In genomic region chr8:70353194-70353817, GRCm38 (mm10) we compare ENCODE assay signal across 8 mouse cellular contexts. TPM values are rescaled to one million over a fixed set of nuclear protein-coding genes. Genes with fewer than 3 reads are reported as not detected.
DNase-seq lines count a peak whose midpoint lies in the region; ATAC-seq and TF ChIP-seq lines count a peak whose summit lies in the region.

Gene Upf1 (minus strand): TSS chr8:70353278.

- no peak for TF ChIP-seq CTCF in kidney, adult 2 months (conservative IDR thresholded peaks at IDR 0.05; ENCODE audit: insufficient read depth, insufficient read length, low read depth, low read length)
- no peak for TF ChIP-seq CTCF in spleen, adult 2 months (IDR thresholded peaks at IDR 0.05; ENCODE audit: extremely low read depth, insufficient read depth, insufficient read length, insufficient replicate concordance)

- under 1% methylated on average over 59 of the region's 69 CpGs for WGBS in embryonic facial prominence, embryonic 13.5 days
- WGBS in kidney, adult 2 months: under 1% methylated on average over 69 of the region's 69 CpGs
- under 1% methylated on average over 53 of the region's 69 CpGs for WGBS in limb, embryonic 12.5 days
- WGBS in midbrain, embryonic 15.5 days: under 1% methylated on average over 66 of the region's 69 CpGs
- under 1% methylated on average over 57 of the region's 69 CpGs for WGBS in spleen, adult 2 months

- H3K4me1 ChIP-seq in embryonic facial prominence, embryonic 13.5 days: peaks cover 48% of the 10 kb centered on the region
- peaks cover 40% of the 10 kb centered on the region for H3K4me1 ChIP-seq in kidney, adult 2 months (ENCODE audit: control insufficient read depth, insufficient read depth, low read length)
- H3K4me1 ChIP-seq in limb, embryonic 12.5 days (replicated peaks): peaks cover 46% of the 10 kb centered on the region
- peaks cover 47% of the 10 kb centered on the region for H3K4me1 ChIP-seq in midbrain, embryonic 15.5 days
- peaks cover 30% of the 10 kb centered on the region; the same call in 1 of the 2 replicates for H3K4me1 ChIP-seq in spleen, adult 2 months (ENCODE audit: control insufficient read depth, insufficient read depth, insufficient read length)

- no peaks in the 10 kb centered on the region for H3K9me3 ChIP-seq in embryonic facial prominence, embryonic 13.5 days
- H3K9me3 ChIP-seq in limb, embryonic 12.5 days: no peaks in the 10 kb centered on the region
- no peaks in the 10 kb centered on the region for H3K9me3 ChIP-seq in midbrain, embryonic 15.5 days

- peak within 1 kb of the TSS; percentile 99 for H3K9ac ChIP-seq in embryonic facial prominence, embryonic 13.5 days
- H3K9ac ChIP-seq in limb, embryonic 12.5 days (replicated peaks): peak within 1 kb of the TSS; percentile 99
- peak within 1 kb of the TSS; percentile 91 for H3K9ac ChIP-seq in midbrain, embryonic 15.5 days

- TF ChIP-seq POLR2A in kidney, adult 2 months (IDR thresholded peaks at IDR 0.05; ENCODE audit: low read depth, low read length): peak; percentile 33
- TF ChIP-seq POLR2A in spleen, adult 2 months (IDR thresholded peaks at IDR 0.05; ENCODE audit: low read depth, low read length): peak; percentile 25

- H3K4me3 ChIP-seq in embryonic facial prominence, embryonic 13.5 days: peak within 1 kb of the TSS; percentile 99
- H3K4me3 ChIP-seq in kidney, adult 2 months (ENCODE audit: insufficient read depth, low read depth, low read length): peak within 1 kb of the TSS; percentile 96
- H3K4me3 ChIP-seq in limb, embryonic 12.5 days (replicated peaks): peak within 1 kb of the TSS; percentile 100
- peak within 1 kb of the TSS; percentile 96 for H3K4me3 ChIP-seq in midbrain, embryonic 15.5 days
- peak within 1 kb of the TSS; percentile 90 for H3K4me3 ChIP-seq in spleen, adult 2 months (ENCODE audit: extremely low read depth, insufficient read depth, insufficient read length)

- peaks cover 23% of the 10 kb centered on the region for H3K36me3 ChIP-seq in embryonic facial prominence, embryonic 13.5 days
- no peaks in the 10 kb centered on the region for H3K36me3 ChIP-seq in kidney, adult 2 months (ENCODE audit: control insufficient read depth, insufficient read depth, low read length)
- peaks cover 25% of the 10 kb centered on the region for H3K36me3 ChIP-seq in limb, embryonic 12.5 days
- H3K36me3 ChIP-seq in midbrain, embryonic 15.5 days (replicated peaks): no peaks in the 10 kb centered on the region
- no peaks in the 10 kb centered on the region for H3K36me3 ChIP-seq in spleen, adult 2 months (ENCODE audit: control insufficient read depth, insufficient read depth, low read length)

- H3K27me3 ChIP-seq in embryonic facial prominence, embryonic 13.5 days: no peaks in the 10 kb centered on the region
- no peaks in the 10 kb centered on the region for H3K27me3 ChIP-seq in kidney, adult 2 months (replicated peaks; ENCODE audit: control insufficient read depth, insufficient read depth, low read length)
- peaks cover under 1% of the 10 kb centered on the region; the same call in 1 of the 2 replicates for H3K27me3 ChIP-seq in limb, embryonic 12.5 days
- H3K27me3 ChIP-seq in midbrain, embryonic 15.5 days (replicated peaks): no peaks in the 10 kb centered on the region
- no peaks in the 10 kb centered on the region for H3K27me3 ChIP-seq in spleen, adult 2 months (ENCODE audit: control insufficient read depth, insufficient read depth, low read length)

- peak; percentile 78 for ATAC-seq in embryonic facial prominence, embryonic 13.5 days (ENCODE audit: insufficient number of reproducible peaks, insufficient read depth, low FRiP score, low TSS enrichment, low read depth)
- ATAC-seq in limb, embryonic 12.5 days (ENCODE audit: insufficient number of reproducible peaks, insufficient read depth, low FRiP score, low TSS enrichment, low read depth): peak; percentile 87
- ATAC-seq in midbrain, embryonic 15.5 days (replicated peaks): peak; percentile 89

- H3K4me2 ChIP-seq in embryonic facial prominence, embryonic 13.5 days: peak within 1 kb of the TSS; percentile 100
- H3K4me2 ChIP-seq in limb, embryonic 12.5 days: peak within 1 kb of the TSS; percentile 100
- peak within 1 kb of the TSS; percentile 97 for H3K4me2 ChIP-seq in midbrain, embryonic 15.5 days

- H3K27ac ChIP-seq in embryonic facial prominence, embryonic 13.5 days: peak within 1 kb of the TSS; percentile 90
- H3K27ac ChIP-seq in kidney, adult 2 months (ENCODE audit: insufficient read depth, low read depth, low read length): peak within 1 kb of the TSS; percentile 58
- peak within 1 kb of the TSS; percentile 89 for H3K27ac ChIP-seq in limb, embryonic 12.5 days
- peak within 1 kb of the TSS; percentile 89 for H3K27ac ChIP-seq in midbrain, embryonic 15.5 days
- H3K27ac ChIP-seq in spleen, adult 2 months (ENCODE audit: insufficient read depth, low read length): peak within 1 kb of the TSS; percentile 78

- DNase-seq in 3134 (ENCODE audit: extremely low read depth, insufficient read length, low spot score): peak; percentile 95
- peak; percentile 100 for DNase-seq in adrenal gland, postnatal 36 days
- DNase-seq in heart, adult 18-20 months: peak; percentile 99
- peak; percentile 99 for DNase-seq in kidney, adult 2 months
- peak; percentile 96 to 99 for DNase-seq in spleen, adult 2 months (ENCODE audit: low read depth in 1 of 2, low spot score in 2 of 2)

RNA-seq across cellular contexts. Expression of gene Upf1, which starts in this region (rescaled TPM):
- 10 to 100 TPM; 62.2 to 67.6 TPM for total RNA-seq in adrenal gland, postnatal 36 days (2021)
- 20.3 and 22.1 TPM in 2 replicates for polyA plus RNA-seq in embryonic facial prominence, embryonic 13.5 days (2015; fragmentation: Nextera tagmentation; extraction: Ambion mirVana)
- 10 to 100 TPM; 46.1 to 46.8 TPM for total RNA-seq in heart, adult 18-20 months (2021)
- polyA plus RNA-seq in kidney, adult 2 months (2012; rRNA removed): 25.8 and 27.4 TPM in 2 replicates
- 32.5 and 34.3 TPM in 2 replicates for polyA plus RNA-seq in limb, embryonic 12.5 days (2016; fragmentation: Nextera tagmentation; extraction: Ambion mirVana)
- 15.1 and 16.0 TPM in 2 replicates for polyA plus RNA-seq in midbrain, embryonic 15.5 days (2015; fragmentation: Nextera tagmentation; extraction: Ambion mirVana)
- 38.9 and 43.2 TPM in 2 replicates for polyA plus RNA-seq in spleen, adult 2 months (2012; rRNA removed)

Comparison
In these comparisons a context has a peak if more than half of its experiments do, and no peak if none do; other contexts are left out.
1. Peak in every context shown above with its lines: DNase-seq, ATAC-seq, H3K4me3 ChIP-seq and H3K27ac ChIP-seq.